Mouse (Mus musculus) heart, adult 2 months (tissue): ENCODE measurements around the gene Kcnk6.

Experiments
- CTCF ChIP-seq: fragments of 200-600 bp; IDR thresholded peaks from 2 replicates; pipeline ENCODE4 v1.8.1; 2022; ENCODE audit warnings: antibody characterized with exemption, mild to moderate bottlenecking, moderate library complexity
- POLR2A ChIP-seq: fragments of 200-500 bp; IDR thresholded peaks from 2 replicates; pipeline ENCODE4 v1.6.1; 2011; ENCODE audit warnings: mild to moderate bottlenecking, low read depth, low read length, control low read depth; ENCODE audit not compliant: insufficient read depth

- TF ChIP-seq CTCF: no peak
- no peak for TF ChIP-seq POLR2A
Measured at GRCm38 (mm10) chr7:29253842-29254241, 21.5 kb upstream of the Kcnk6 start.
